Mouse (Mus musculus) forebrain, embryonic 12.5 days (tissue): ENCODE measurements around the gene Cyth2. TPM values are rescaled to one million over a fixed set of nuclear protein-coding genes. Genes with fewer than 3 reads are reported as not detected.

Experiments used
- ATAC-seq: fragments of 200-750 bp; cut with Nextera tagmentation; 2 replicates; pipeline ENCODE4 v1.8.0; 2017; ENCODE audit warnings: moderate TSS enrichment; ENCODE audit not compliant: low FRiP score
- H3K27ac ChIP-seq: fragments of 300-500 bp; sonication (generic); 2 replicates; pipeline ENCODE4 v1.5.1; 2016; ENCODE audit warnings: mild to moderate bottlenecking
- H3K27me3 ChIP-seq: fragments of 300-500 bp; sonication (generic); 2 replicates; pipeline ENCODE4 v1.6.1; 2016; ENCODE audit warnings: mild to moderate bottlenecking
- H3K36me3 ChIP-seq: fragments of 300-500 bp; sonication (generic); replicated peaks from 2 replicates; pipeline ENCODE4 v1.6.1; 2016; ENCODE audit warnings: mild to moderate bottlenecking
- H3K4me1 ChIP-seq: fragments of 300-500 bp; sonication (generic); 2 replicates; pipeline ENCODE4 v1.6.1; 2016
- H3K4me2 ChIP-seq: fragments of 300-500 bp; sonication (generic); 2 replicates; pipeline ENCODE4 v1.6.1; 2016; ENCODE audit warnings: mild to moderate bottlenecking, moderate library complexity
- H3K4me3 ChIP-seq: fragments of 300-500 bp; sonication (generic); replicated peaks from 2 replicates; pipeline ENCODE4 v1.5.1; 2016; ENCODE audit warnings: mild to moderate bottlenecking
- H3K9ac ChIP-seq: fragments of 300-500 bp; sonication (generic); 2 replicates; pipeline ENCODE4 v1.6.1; 2016; ENCODE audit warnings: mild to moderate bottlenecking
- H3K9me3 ChIP-seq: fragments of 300-500 bp; sonication (generic); 2 replicates; pipeline ENCODE4 v1.6.1; 2016
- WGBS: fragments of 180-500 bp; shearing (Covaris S2); methylation state at CpG from one replicate; pipeline ENCODE4 v1.1.7; 2016; 5-methylcytosine and 5-hydroxymethylcytosine counted together
- polyA plus RNA-seq: library from polyadenylated mRNA; unstranded; fragments of >200 nt; fragmentation: Nextera tagmentation; extraction: Ambion mirVana; gene quantifications from 2 replicates; pipeline ENCODE4 v1.2.1, GENCODE M21; 2016

Cyth2 gene
- polyA plus RNA-seq, 1 experiment from 2014 or later: 276 TPM

GRCm38 (mm10) chr7:45808471-45808870 lies 5.9 kb downstream of the Cyth2 start:
- whole genome bisulfite sequencing: 44% methylated on average over 10 of the region's 11 CpGs

GRCm38 (mm10) chr7:45805941-45806340 lies 8.4 kb downstream of the Cyth2 start:
- Histone ChIP-seq H3K9ac (no peak overlapping the region), H3K27ac (no peak overlapping the region), H3K4me1 (peaks cover 16% of the 10 kb centered on the region), H3K9me3 (no peaks in the 10 kb centered on the region), H3K36me3 (peaks cover 75% of the 10 kb centered on the region), H3K4me3 (no peak overlapping the region), H3K27me3 (no peaks in the 10 kb centered on the region), H3K4me2 (no peak overlapping the region)
- ATAC-seq: no peak
- 74% methylated on average over 5 of the region's 5 CpGs for WGBS

More at GRCm38 (mm10) chr7:45808471-45808870, 5.9 kb downstream of the Cyth2 start:
- ATAC-seq: no peak
- H3K9me3 ChIP-seq: no peaks in the 10 kb centered on the region
- no peak overlapping the region for H3K4me2 ChIP-seq
- H3K9ac ChIP-seq: no peak overlapping the region; the same call in 1 of the 2 replicates
- no peaks in the 10 kb centered on the region for H3K27me3 ChIP-seq
- H3K4me3 ChIP-seq: no peak overlapping the region
- no peak overlapping the region for H3K27ac ChIP-seq
- H3K4me1 ChIP-seq: peaks cover 28% of the 10 kb centered on the region
- peaks cover 75% of the 10 kb centered on the region for H3K36me3 ChIP-seq

GRCm38 (mm10) chr7:45802551-45802950 lies 11.8 kb downstream of the Cyth2 start:
- Histone ChIP-seq H3K9me3 (no peaks in the 10 kb centered on the region), H3K9ac (no peak overlapping the region), H3K27me3 (peaks cover 30% of the 10 kb centered on the region), H3K36me3 (peaks cover 49% of the 10 kb centered on the region), H3K4me1 (peaks cover 27% of the 10 kb centered on the region), H3K4me3 (no peak overlapping the region), H3K27ac (no peak overlapping the region), H3K4me2 (no peak overlapping the region)
- no peak for ATAC-seq
- 93% methylated on average over 6 of the region's 6 CpGs for WGBS

GRCm38 (mm10) chr7:45801348-45801747 lies 13.0 kb downstream of the Cyth2 start:
- Histone ChIP-seq H3K4me2 (no peak overlapping the region), H3K4me3 (no peak overlapping the region), H3K4me1 (peaks cover 28% of the 10 kb centered on the region), H3K36me3 (peaks cover 39% of the 10 kb centered on the region), H3K27ac (peak overlapping the region; percentile 42; the same call in 1 of the 2 replicates), H3K9me3 (no peaks in the 10 kb centered on the region), H3K27me3 (peaks cover 42% of the 10 kb centered on the region), H3K9ac (no peak overlapping the region)
- peak; percentile 17; the same call in 1 of the 2 replicates for ATAC-seq
- 5% methylated on average over 12 of the region's 12 CpGs for WGBS

GRCm38 (mm10) chr7:45800546-45801204 lies 13.7 kb downstream of the Cyth2 start:
- Histone ChIP-seq H3K4me3 (no peak overlapping the region), H3K4me1 (peaks cover 28% of the 10 kb centered on the region), H3K4me2 (no peak overlapping the region), H3K27me3 (peaks cover 48% of the 10 kb centered on the region), H3K9me3 (no peaks in the 10 kb centered on the region), H3K36me3 (peaks cover 40% of the 10 kb centered on the region), H3K27ac (peak overlapping the region; percentile 42; the same call in 1 of the 2 replicates), H3K9ac (peak overlapping the region; percentile 17; the same call in 1 of the 2 replicates)
- WGBS: 19% methylated on average over 23 of the region's 25 CpGs
- no peak for ATAC-seq

GRCm38 (mm10) chr7:45800001-45800400 lies 14.4 kb downstream of the Cyth2 start:
- no peak overlapping the region for H3K4me2 ChIP-seq
- ATAC-seq: no peak
- peaks cover 47% of the 10 kb centered on the region for H3K36me3 ChIP-seq
- H3K9me3 ChIP-seq: no peaks in the 10 kb centered on the region
- H3K4me3 ChIP-seq: no peak overlapping the region
- peaks cover 28% of the 10 kb centered on the region for H3K4me1 ChIP-seq
- 39% methylated on average over 7 of the region's 7 CpGs for WGBS
- H3K27me3 ChIP-seq: peaks cover 55% of the 10 kb centered on the region
- no peak overlapping the region for H3K27ac ChIP-seq
- peak overlapping the region; percentile 17; the same call in 1 of the 2 replicates for H3K9ac ChIP-seq

- Histone ChIP-seq H3K27me3 (peaks cover 57% of the 10 kb centered on the region), H3K4me1 (peaks cover 28% of the 10 kb centered on the region), H3K36me3 (peaks cover 58% of the 10 kb centered on the region), H3K4me2 (no peak overlapping the region), H3K9me3 (no peaks in the 10 kb centered on the region), H3K9ac (no peak overlapping the region), H3K27ac (no peak overlapping the region), H3K4me3 (no peak overlapping the region)
- WGBS: 51% methylated on average over 7 of the region's 7 CpGs
- no peak for ATAC-seq
Observed at GRCm38 (mm10) chr7:45798931-45799330, 15.4 kb downstream of the Cyth2 start.

GRCm38 (mm10) chr7:45798511-45798836 lies 15.9 kb downstream of the Cyth2 start:
- Histone ChIP-seq H3K9me3 (no peaks in the 10 kb centered on the region), H3K4me1 (peaks cover 28% of the 10 kb centered on the region), H3K27ac (no peak overlapping the region), H3K4me2 (peak overlapping the region; percentile 68), H3K4me3 (peak overlapping the region; percentile 40), H3K36me3 (peaks cover 58% of the 10 kb centered on the region), H3K9ac (peak overlapping the region; percentile 67), H3K27me3 (peaks cover 57% of the 10 kb centered on the region)
- under 1% methylated on average over 19 of the region's 19 CpGs for WGBS
- ATAC-seq: no peak

- H3K4me3 ChIP-seq: peak overlapping the region; percentile 40
- ATAC-seq: no peak
- no peaks in the 10 kb centered on the region for H3K9me3 ChIP-seq
- H3K4me2 ChIP-seq: peak overlapping the region; percentile 68
- peaks cover 57% of the 10 kb centered on the region for H3K27me3 ChIP-seq
- WGBS: 1% methylated on average over 60 of the region's 60 CpGs
- peaks cover 59% of the 10 kb centered on the region for H3K36me3 ChIP-seq
- peak overlapping the region; percentile 67 for H3K9ac ChIP-seq
- H3K27ac ChIP-seq: no peak overlapping the region
- peaks cover 28% of the 10 kb centered on the region for H3K4me1 ChIP-seq
Observed at GRCm38 (mm10) chr7:45797661-45798510, 16.5 kb downstream of the Cyth2 start.

GRCm38 (mm10) chr7:45796950-45797349 lies 17.4 kb downstream of the Cyth2 start:
- Histone ChIP-seq H3K9me3 (no peaks in the 10 kb centered on the region), H3K4me2 (no peak overlapping the region), H3K27me3 (peaks cover 57% of the 10 kb centered on the region), H3K9ac (peak overlapping the region; percentile 22; the same call in 1 of the 2 replicates), H3K36me3 (peaks cover 59% of the 10 kb centered on the region), H3K4me1 (peaks cover 28% of the 10 kb centered on the region), H3K4me3 (no peak overlapping the region), H3K27ac (no peak overlapping the region)
- no peak for ATAC-seq
- 33% methylated on average over 6 of the region's 6 CpGs for WGBS

- Histone ChIP-seq H3K9me3 (no peaks in the 10 kb centered on the region), H3K36me3 (peaks cover 68% of the 10 kb centered on the region), H3K4me1 (peaks cover 20% of the 10 kb centered on the region), H3K9ac (no peak overlapping the region), H3K27me3 (peaks cover 50% of the 10 kb centered on the region), H3K27ac (no peak overlapping the region), H3K4me2 (no peak overlapping the region), H3K4me3 (no peak overlapping the region)
- WGBS: 93% methylated on average over 29 of the region's 29 CpGs
- no peak for ATAC-seq
Observed at GRCm38 (mm10) chr7:45794971-45795370, 19.4 kb downstream of the Cyth2 start.

GRCm38 (mm10) chr7:45793969-45794585 lies 20.3 kb downstream of the Cyth2 start:
- peaks cover 75% of the 10 kb centered on the region for H3K36me3 ChIP-seq
- no peak overlapping the region for H3K9ac ChIP-seq
- no peak overlapping the region for H3K27ac ChIP-seq
- WGBS: 88% methylated on average over 42 of the region's 44 CpGs
- peaks cover 42% of the 10 kb centered on the region for H3K27me3 ChIP-seq
- H3K9me3 ChIP-seq: no peaks in the 10 kb centered on the region
- H3K4me2 ChIP-seq: no peak overlapping the region
- no peak for ATAC-seq
- H3K4me1 ChIP-seq: peaks cover 20% of the 10 kb centered on the region
- no peak overlapping the region for H3K4me3 ChIP-seq
